Mouse (Mus musculus): ENCODE measurements around the gene Ephb2. TPM values are rescaled to one million over a fixed set of nuclear protein-coding genes. Genes with fewer than 3 reads are reported as not detected.

Ephb2 gene
- polyA plus RNA-seq, 1 experiment from 2014 or later: 24.3 TPM

DNA sequence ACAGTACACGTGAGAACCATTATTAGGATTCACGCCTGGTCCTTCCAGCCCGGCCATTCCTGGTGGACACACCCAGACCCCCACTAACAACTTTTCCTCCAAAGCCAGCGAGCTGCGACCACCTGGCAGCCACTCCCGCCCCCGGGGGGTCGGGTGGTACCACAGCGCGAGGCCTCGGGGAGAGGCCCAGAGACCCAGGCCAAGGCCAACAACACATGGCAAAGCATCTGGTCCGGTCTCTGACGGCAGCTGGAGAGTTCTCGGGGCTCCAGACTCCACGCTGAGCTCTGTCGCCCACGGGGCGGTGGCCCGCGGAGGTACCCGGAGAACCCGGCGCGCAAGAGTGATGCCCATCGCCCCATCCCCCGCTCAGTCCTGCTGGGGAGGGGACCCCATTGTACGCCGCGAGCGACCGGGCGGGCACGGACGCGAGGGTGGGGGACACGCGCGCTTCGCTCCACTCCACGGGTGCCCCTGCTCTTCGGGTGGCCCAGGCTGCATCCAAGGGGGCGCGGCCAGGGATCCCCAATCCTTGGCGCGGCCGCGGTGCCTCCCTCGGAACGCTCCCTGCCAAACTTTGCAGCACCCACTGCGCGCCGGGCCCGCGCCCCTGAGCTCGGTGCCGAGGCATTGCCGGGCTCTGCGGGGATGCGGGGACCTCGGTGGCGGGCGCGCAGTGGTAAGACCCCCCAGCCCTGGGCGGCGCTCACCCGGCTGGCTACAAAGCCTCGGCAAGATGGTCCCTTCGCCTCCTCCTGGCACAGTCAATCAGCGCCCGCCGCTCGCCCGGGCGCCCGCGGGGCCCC is 770 bp downstream of the Ephb2 start:
- H3K9me3 ChIP-seq: no peaks in the 10 kb centered on the region
- H3K4me3 ChIP-seq: peak overlapping the region; percentile 93
- H3K4me1 ChIP-seq (replicated peaks): peaks cover 72% of the 10 kb centered on the region
- no peaks in the 10 kb centered on the region for H3K36me3 ChIP-seq
- peak overlapping the region; percentile 99 for H3K27ac ChIP-seq (replicated peaks)
- H3K4me2 ChIP-seq: peak overlapping the region; percentile 94
- WGBS: under 1% methylated on average over 65 of the region's 76 CpGs
- peak overlapping the region; percentile 88 for H3K9ac ChIP-seq
- peak; percentile 40; the same call in 1 of the 2 replicates for ATAC-seq (ENCODE audit: low FRiP score, low read depth)
- H3K27me3 ChIP-seq: no peaks in the 10 kb centered on the region

DNA sequence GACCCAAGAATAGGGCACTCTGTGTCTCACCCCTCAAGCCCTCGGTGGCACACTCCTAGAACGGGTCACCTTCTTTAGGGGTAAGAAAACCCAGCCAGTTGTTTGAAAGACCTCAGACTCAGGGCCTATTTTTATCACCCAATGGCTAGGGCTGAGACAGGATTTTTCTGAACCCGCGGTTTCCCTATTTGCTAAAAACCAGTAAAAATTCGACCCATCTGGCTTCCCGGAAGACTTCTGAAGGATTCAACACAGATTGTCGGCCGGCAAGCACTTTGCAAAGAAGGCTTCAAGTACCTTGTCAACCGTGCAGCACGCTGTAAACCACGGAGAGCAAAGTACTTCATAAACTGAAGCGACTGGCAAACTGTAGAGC is 1.4 kb downstream of the Ephb2 start:
- Histone ChIP-seq H3K27me3 (no peaks in the 10 kb centered on the region), H3K4me2 (peak overlapping the region; percentile 94), H3K27ac (replicated peaks) (peak overlapping the region; percentile 99; the same call in 1 of the 2 replicates), H3K36me3 (no peaks in the 10 kb centered on the region), H3K9ac (peak overlapping the region; percentile 88), H3K9me3 (no peaks in the 10 kb centered on the region), H3K4me3 (peak overlapping the region; percentile 93), H3K4me1 (replicated peaks) (peaks cover 78% of the 10 kb centered on the region)
- no peak for ATAC-seq (ENCODE audit: low FRiP score, low read depth)
- WGBS: 8% methylated on average over 12 of the region's 12 CpGs

DNA sequence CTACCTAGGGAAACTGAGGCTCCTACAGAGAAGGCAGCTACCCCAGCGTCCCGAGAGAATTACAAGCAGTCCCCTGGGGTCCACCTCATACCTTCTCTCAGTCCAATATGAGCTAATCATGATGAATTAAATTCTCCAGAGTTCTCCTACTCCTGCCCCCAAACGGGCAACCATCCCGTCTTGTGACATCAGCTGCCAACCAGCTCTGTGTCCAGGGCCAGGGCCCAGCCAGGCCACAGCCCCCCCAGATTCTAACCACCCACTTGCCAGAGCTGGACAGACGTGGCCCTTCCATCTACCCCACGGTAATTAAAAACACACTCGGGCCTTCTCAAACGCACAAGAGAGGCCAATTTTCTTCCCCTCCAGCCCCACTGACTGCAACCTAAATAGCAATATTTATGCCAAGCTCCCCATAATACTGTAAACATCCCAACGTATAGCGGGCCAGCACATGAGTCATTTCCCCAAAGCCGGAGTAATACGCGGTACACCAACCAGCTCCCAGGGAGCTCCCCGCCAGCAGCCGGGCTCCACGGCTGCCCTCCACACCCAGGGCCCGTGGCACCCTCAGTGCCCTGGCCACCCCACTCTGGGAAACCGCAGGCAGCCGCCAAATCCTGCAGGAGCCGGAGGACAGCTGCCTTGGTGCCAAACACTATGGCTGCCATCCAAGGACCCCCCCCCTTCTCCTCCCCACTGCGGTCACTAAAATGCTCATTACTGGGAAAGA is 2.0 kb downstream of the Ephb2 start:
- no peaks in the 10 kb centered on the region for H3K9me3 ChIP-seq
- no peaks in the 10 kb centered on the region for H3K27me3 ChIP-seq
- no peaks in the 10 kb centered on the region for H3K36me3 ChIP-seq
- H3K4me3 ChIP-seq: peak overlapping the region; percentile 93
- H3K27ac ChIP-seq (replicated peaks): peak overlapping the region; percentile 99
- H3K4me1 ChIP-seq (replicated peaks): peaks cover 84% of the 10 kb centered on the region
- peak overlapping the region; percentile 94 for H3K4me2 ChIP-seq
- ATAC-seq (ENCODE audit: low FRiP score, low read depth): no peak
- WGBS: 24% methylated on average over 21 of the region's 21 CpGs
- H3K9ac ChIP-seq: peak overlapping the region; percentile 88

DNA sequence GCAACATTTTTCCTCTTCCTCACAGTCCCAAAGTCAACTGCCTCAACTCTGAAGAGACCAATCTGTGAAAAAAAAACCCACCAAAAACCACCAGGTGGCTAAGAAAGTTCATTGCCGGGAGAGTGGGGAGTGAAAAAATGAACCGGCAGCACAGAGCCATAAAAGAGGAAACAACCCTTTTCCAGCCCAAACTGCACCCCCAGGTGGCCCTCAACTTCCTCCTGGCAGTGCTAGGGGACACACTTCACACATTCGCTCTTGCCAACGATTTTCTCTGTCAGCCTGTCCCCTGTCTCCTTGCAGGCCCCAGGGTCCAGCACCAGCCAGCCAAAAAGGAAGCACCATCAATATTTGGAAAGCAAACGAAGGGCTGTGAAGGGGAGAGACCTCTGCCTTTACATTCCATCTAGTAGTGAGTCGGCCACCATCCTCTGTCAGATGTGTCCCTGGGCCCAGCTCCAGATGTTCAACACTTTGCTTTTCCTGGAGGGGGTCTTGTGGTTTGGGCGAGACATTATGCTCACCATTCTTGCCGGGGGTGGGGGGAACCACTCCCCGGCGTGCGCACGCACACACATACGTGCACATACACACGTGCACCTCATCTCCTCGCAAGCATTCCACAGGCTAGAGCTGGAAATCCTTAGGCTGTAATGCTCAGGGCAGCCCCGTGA is 3.1 kb downstream of the Ephb2 start:
- ATAC-seq (ENCODE audit: low FRiP score, low read depth): no peak
- H3K27ac ChIP-seq (replicated peaks): no peak overlapping the region
- H3K27me3 ChIP-seq: no peaks in the 10 kb centered on the region
- peak overlapping the region; percentile 88; the same call in 1 of the 2 replicates for H3K9ac ChIP-seq
- H3K9me3 ChIP-seq: no peaks in the 10 kb centered on the region
- H3K4me2 ChIP-seq: peak overlapping the region; percentile 94
- 69% methylated on average over 16 of the region's 16 CpGs for WGBS
- H3K4me3 ChIP-seq: no peak overlapping the region
- peaks cover 81% of the 10 kb centered on the region for H3K4me1 ChIP-seq (replicated peaks)
- no peaks in the 10 kb centered on the region for H3K36me3 ChIP-seq

DNA sequence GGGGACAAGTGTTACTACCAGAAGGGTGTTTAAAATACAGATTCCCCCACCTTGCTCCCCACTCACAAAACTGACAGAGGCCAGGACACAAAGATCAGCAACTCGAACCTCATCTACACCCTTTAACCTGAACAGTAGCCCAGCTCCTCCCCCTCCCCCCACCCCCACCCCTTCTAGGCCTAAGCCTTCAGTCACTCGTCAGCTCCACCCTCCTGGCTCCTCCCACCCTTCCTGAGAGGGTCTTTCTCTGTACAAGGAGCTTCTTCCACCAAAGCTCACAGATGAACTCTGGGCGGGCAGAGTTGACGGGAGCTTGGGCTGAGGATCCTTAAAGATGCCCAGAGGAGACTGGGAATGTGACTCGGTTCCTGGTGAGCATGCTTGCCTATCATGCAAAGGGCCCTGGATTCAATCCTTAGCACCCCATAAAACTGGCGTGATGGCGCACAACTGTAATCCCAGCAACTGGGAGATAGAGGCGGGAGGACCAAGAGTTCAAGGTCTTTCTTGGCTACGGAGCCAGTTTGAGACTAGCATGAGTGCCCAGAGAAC is 5.4 kb downstream of the Ephb2 start:
- no peaks in the 10 kb centered on the region for H3K36me3 ChIP-seq
- no peaks in the 10 kb centered on the region for H3K27me3 ChIP-seq
- ATAC-seq (ENCODE audit: low FRiP score, low read depth): no peak
- H3K4me1 ChIP-seq (replicated peaks): peaks cover 73% of the 10 kb centered on the region
- no peak overlapping the region for H3K27ac ChIP-seq (replicated peaks)
- H3K9me3 ChIP-seq: no peaks in the 10 kb centered on the region
- no peak overlapping the region for H3K4me3 ChIP-seq
- H3K9ac ChIP-seq: no peak overlapping the region
- 52% methylated on average over 9 of the region's 9 CpGs for WGBS
- no peak overlapping the region for H3K4me2 ChIP-seq

DNA sequence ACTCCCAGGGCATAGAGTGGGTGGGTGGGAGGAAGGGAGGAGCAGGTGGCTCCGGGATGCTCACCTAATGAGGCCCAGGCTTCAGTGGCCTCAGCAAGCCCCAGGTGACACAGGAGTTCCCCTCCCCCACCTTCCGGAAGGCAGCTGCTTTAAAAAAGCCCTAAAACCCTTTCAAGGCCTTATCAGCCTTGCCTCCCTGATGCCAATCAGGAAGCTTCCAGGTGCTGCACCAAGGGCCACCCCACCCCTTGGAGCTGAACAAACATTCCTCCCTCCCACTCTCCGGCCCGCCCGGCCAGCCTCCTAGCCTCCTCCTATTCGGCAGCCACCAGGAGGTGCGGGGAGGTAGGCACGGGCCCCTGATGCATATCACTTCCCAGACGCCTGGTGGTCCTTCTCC is 6.0 kb downstream of the Ephb2 start:
- Histone ChIP-seq H3K27me3 (no peaks in the 10 kb centered on the region), H3K9ac (no peak overlapping the region), H3K9me3 (no peaks in the 10 kb centered on the region), H3K4me3 (no peak overlapping the region), H3K4me1 (replicated peaks) (peaks cover 77% of the 10 kb centered on the region), H3K27ac (replicated peaks) (no peak overlapping the region), H3K36me3 (no peaks in the 10 kb centered on the region), H3K4me2 (no peak overlapping the region)
- ATAC-seq (ENCODE audit: low FRiP score, low read depth): no peak
- 17% methylated on average over 9 of the region's 9 CpGs for WGBS

DNA sequence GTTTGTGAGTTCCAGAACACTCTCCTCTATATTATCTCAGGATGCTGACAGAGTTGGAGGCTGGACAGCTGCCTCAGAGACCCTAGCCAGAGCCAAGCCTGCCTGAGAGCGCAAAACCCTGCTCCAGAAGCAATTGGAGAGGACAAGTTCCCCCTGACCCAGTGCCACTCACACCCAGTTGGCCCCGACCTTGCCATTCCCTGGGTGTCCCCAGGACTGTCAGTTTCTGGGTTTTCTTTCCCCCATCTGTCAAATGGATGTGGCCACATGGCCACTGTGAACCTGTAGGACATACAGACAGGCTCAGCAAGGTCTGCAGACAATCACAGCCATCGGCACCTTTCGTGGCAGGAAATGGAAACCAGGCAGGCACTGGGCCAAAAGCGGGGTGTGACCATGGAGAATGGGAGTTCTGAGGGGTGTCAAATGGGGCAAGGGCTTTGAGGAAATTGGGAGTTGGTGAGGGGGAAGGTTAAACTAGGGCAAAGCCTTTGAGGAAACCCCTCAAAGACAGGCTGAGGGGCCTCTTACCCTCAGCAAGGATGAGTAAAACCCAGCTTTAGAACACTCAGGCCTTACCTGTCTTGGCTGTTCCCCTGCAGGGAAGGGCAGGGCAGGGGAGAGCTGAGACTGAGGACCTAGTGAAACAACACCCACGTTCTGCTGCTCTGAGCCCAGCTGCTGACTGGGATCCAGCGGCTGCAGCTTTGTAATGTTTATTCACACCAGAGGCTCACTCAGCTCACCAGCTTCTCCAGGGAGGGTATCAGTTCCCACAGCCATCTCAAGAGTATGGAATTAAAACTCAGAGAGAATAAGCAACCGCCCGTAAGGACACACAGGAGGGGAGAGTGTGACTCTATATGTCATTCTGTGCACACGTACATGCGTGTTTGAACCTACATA is 6.9 kb downstream of the Ephb2 start:
- H3K27ac ChIP-seq (replicated peaks): no peak overlapping the region
- H3K36me3 ChIP-seq: no peaks in the 10 kb centered on the region
- no peaks in the 10 kb centered on the region for H3K27me3 ChIP-seq
- H3K4me2 ChIP-seq: no peak overlapping the region
- ATAC-seq (ENCODE audit: low FRiP score, low read depth): no peak
- no peak overlapping the region for H3K4me3 ChIP-seq
- no peaks in the 10 kb centered on the region for H3K9me3 ChIP-seq
- peaks cover 78% of the 10 kb centered on the region for H3K4me1 ChIP-seq (replicated peaks)
- 44% methylated on average over 11 of the region's 11 CpGs for WGBS
- H3K9ac ChIP-seq: no peak overlapping the region

DNA sequence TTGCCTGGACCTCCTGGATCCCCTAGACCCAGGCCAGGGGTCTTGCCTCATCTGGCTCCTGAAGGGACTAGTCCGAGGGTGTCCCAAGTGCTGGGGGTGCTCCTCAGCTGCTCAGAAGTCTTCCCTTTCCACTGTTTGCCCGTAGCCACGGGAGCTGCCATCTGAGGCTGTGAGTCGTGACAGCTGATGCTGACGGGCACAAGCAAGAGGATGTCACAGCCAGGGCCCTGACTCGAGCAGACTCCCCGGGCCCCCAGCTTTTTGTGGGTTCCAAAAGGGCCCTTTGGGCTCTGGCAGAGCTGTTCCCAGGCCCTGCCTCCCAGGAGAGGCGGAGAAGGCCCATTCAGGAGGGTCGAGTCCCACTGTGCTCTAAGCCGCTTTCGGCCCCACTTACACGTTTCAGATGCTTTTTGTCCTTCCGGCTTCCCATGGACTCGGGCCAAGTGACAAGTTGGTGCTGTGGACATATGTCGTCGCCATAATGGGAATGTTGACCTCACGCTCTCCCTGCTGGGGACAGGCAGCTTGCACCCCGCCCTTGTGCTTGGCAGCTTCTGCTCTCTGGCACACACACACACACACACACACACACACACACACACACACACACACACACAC is 10.7 kb downstream of the Ephb2 start:
- no peak overlapping the region for H3K4me3 ChIP-seq
- ATAC-seq (ENCODE audit: low FRiP score, low read depth): peak; percentile 9; the same call in 1 of the 2 replicates
- peak overlapping the region; percentile 41; the same call in 1 of the 2 replicates for H3K27ac ChIP-seq (replicated peaks)
- H3K27me3 ChIP-seq: no peaks in the 10 kb centered on the region
- H3K9ac ChIP-seq: no peak overlapping the region
- peaks cover 72% of the 10 kb centered on the region for H3K4me1 ChIP-seq (replicated peaks)
- no peaks in the 10 kb centered on the region for H3K9me3 ChIP-seq
- WGBS: 33% methylated on average over 18 of the region's 18 CpGs
- no peaks in the 10 kb centered on the region for H3K36me3 ChIP-seq
- no peak overlapping the region for H3K4me2 ChIP-seq

DNA sequence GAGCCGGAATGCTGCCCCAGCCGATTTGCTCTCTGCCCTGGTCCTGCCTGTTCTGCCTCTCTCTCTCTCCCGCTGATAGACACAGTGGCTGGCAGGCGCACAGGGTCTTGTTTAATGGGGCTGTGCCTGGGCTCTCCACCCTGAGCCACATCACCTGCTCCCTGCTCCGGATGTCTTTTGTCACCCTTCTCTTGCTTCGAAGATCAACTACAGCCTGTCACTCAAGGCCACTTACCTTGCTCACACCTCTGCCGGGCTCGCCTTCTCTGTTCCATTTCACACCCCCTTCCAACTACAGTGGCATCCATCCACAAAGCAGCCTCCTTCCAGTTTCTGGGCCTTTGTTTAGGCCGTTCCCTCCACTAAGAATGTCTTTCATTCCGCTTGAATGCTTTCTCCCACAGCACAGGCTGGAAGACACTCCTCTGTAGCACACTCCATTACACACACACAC is 15.7 kb downstream of the Ephb2 start:
- Histone ChIP-seq H3K4me2 (no peak overlapping the region), H3K27me3 (no peaks in the 10 kb centered on the region), H3K27ac (replicated peaks) (peak overlapping the region; percentile 75), H3K4me3 (no peak overlapping the region), H3K36me3 (no peaks in the 10 kb centered on the region), H3K9me3 (no peaks in the 10 kb centered on the region), H3K4me1 (replicated peaks) (peaks cover 78% of the 10 kb centered on the region), H3K9ac (no peak overlapping the region)
- 15% methylated on average over 10 of the region's 10 CpGs for WGBS
- ATAC-seq (ENCODE audit: low FRiP score, low read depth): peak; percentile 50; the same call in 1 of the 2 replicates

DNA sequence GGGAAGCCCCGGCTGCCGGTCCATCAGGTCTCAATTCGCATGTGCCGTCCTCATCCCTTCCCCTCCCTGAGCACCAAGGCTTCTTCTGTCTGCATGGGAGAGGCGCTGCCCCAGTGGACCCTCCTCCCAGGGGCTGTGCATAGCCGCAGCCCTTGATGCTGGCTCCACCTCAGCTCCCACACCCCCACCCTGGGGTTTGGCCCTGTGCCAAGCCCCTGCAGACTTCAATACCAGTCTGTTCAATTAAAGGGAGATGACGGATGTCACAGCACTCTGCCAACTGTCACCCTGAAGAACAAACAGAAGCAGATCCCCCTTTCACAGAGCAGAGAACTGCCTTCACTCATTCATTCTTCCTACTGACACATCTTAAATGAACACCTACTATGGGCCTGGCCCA is 19.1 kb downstream of the Ephb2 start:
- no peak overlapping the region for H3K27ac ChIP-seq (replicated peaks)
- no peak overlapping the region for H3K4me3 ChIP-seq
- H3K4me2 ChIP-seq: no peak overlapping the region
- 16% methylated on average over 7 of the region's 7 CpGs for WGBS
- H3K9me3 ChIP-seq: no peaks in the 10 kb centered on the region
- H3K4me1 ChIP-seq (replicated peaks): peaks cover 56% of the 10 kb centered on the region
- H3K36me3 ChIP-seq: no peaks in the 10 kb centered on the region
- ATAC-seq (ENCODE audit: low FRiP score, low read depth): peak; percentile 62; the same call in 1 of the 2 replicates
- no peaks in the 10 kb centered on the region for H3K27me3 ChIP-seq
- H3K9ac ChIP-seq: no peak overlapping the region

DNA sequence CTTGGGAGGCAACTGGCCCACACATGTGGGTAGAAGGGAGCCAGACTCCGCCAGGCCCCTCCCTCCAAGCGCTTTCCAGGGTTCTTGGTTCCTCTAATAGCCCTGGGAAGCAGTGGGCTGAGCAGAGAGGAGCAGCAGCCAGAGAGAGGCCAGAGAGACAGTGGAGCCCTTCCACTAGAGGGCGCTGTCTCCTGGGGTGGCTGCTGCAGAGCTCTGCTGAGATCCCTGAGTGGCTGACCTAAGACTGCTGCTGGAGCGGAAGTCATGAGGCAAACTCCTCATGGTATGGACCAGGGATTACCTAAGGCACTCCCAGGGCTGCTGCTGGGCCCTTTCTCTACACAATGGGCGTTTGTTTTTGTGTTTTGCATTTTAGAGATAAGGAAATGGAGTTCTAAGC is 20.4 kb downstream of the Ephb2 start:
- Histone ChIP-seq H3K4me3 (no peak overlapping the region), H3K9ac (no peak overlapping the region), H3K27me3 (no peaks in the 10 kb centered on the region), H3K4me1 (replicated peaks) (peaks cover 51% of the 10 kb centered on the region), H3K36me3 (no peaks in the 10 kb centered on the region), H3K4me2 (no peak overlapping the region), H3K9me3 (no peaks in the 10 kb centered on the region), H3K27ac (replicated peaks) (no peak overlapping the region)
- no peak for ATAC-seq (ENCODE audit: low FRiP score, low read depth)
- 79% methylated on average over 5 of the region's 5 CpGs for WGBS
